Mouse (Mus musculus) hindbrain, embryonic 11.5 days (tissue): ENCODE data around the gene Iqch. TPM values are rescaled to one million over a fixed set of nuclear protein-coding genes. Genes with fewer than 3 reads are reported as not detected.
"Not testable (repeated sequence)": the region's sequence is repeated elsewhere in the genome, so short reads cannot be mapped to it uniquely, and the experiment has no call there.

Experiments used
- ATAC-seq: fragments of 200-750 bp; cut with Nextera tagmentation; 2 replicates; pipeline ENCODE4 v1.8.0; 2017; ENCODE audit warnings: mild to moderate bottlenecking, moderate TSS enrichment, moderate library complexity; ENCODE audit not compliant: low FRiP score
- DNase-seq: peaks from one replicate; pipeline ENCODE4 v3.0.0-alpha.2; 2015; ENCODE audit warnings: low spot score
- H3K27ac ChIP-seq: fragments of 300-500 bp; sonication (generic); 2 replicates; pipeline ENCODE4 v1.5.1; 2014; ENCODE audit warnings: mild to moderate bottlenecking, low read depth, low read length
- H3K27me3 ChIP-seq: fragments of 300-500 bp; sonication (generic); 2 replicates; pipeline ENCODE4 v1.6.1; 2014; ENCODE audit warnings: mild to moderate bottlenecking, low read length, moderate library complexity, mixed read lengths; ENCODE audit not compliant: control insufficient read depth, insufficient read depth
- H3K36me3 ChIP-seq: fragments of 300-500 bp; sonication (generic); 2 replicates; pipeline ENCODE4 v1.6.1; 2014; ENCODE audit warnings: mild to moderate bottlenecking, low read length, moderate library complexity, mixed read lengths; ENCODE audit not compliant: control insufficient read depth, insufficient read depth
- H3K4me1 ChIP-seq: fragments of 300-500 bp; sonication (generic); replicated peaks from 2 replicates; pipeline ENCODE4 v1.6.1; 2014; ENCODE audit warnings: low read length, mixed read lengths; ENCODE audit not compliant: control insufficient read depth, insufficient read depth
- H3K4me2 ChIP-seq: fragments of 300-500 bp; sonication (generic); replicated peaks from 2 replicates; pipeline ENCODE4 v1.6.1; 2014; ENCODE audit warnings: mild to moderate bottlenecking, low read depth, low read length
- H3K4me3 ChIP-seq: fragments of 300-500 bp; sonication (generic); 2 replicates; pipeline ENCODE4 v1.5.1; 2014; ENCODE audit warnings: low read depth, low read length
- H3K9ac ChIP-seq: fragments of 300-500 bp; sonication (generic); 2 replicates; pipeline ENCODE4 v1.6.1; 2014; ENCODE audit warnings: low read depth, low read length
- H3K9me3 ChIP-seq: fragments of 300-500 bp; sonication (generic); 2 replicates; pipeline ENCODE4 v1.6.1; 2016; ENCODE audit warnings: low read length; ENCODE audit not compliant: control insufficient read depth
- WGBS: fragments of 180-500 bp; shearing (Covaris S2); extraction: QIAGEN DNeasy Blood & Tissue Kit; methylation state at CpG from one replicate; pipeline ENCODE4 v1.1.7; 2014; 5-methylcytosine and 5-hydroxymethylcytosine counted together
- polyA plus RNA-seq: library from polyadenylated mRNA; unstranded; fragments of >200 nt; fragmentation: Nextera tagmentation; extraction: Ambion mirVana; gene quantifications from 2 replicates; pipeline ENCODE4 v1.2.1, GENCODE M21; 2014

Iqch gene
- polyA plus RNA-seq, 1 experiment from 2014 or later: 0.32 TPM

DNA sequence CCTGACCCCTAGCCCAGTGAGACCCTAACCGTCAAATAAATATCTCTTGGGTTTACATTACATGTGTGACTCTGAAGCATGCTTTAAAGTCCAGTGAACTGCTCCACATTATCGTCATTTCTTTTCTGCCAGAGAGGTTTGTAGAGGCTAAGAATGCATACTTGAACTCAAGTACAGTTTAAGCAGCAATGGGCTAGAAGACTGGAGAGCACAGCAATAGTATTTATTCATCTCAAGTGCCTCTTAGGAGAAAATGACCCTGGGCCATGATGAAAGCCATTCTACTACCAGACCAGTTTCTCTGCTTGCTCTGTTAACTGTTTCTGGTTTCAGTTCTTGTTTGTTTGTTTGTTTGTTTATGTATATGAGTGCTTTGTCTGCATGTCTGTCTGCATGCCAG is 38.9 kb downstream of the Iqch start:
- H3K4me3 ChIP-seq: no peak overlapping the region
- 89% methylated on average over 2 of the region's 2 CpGs for WGBS
- H3K27ac ChIP-seq: no peak overlapping the region
- DNase-seq (no peak), ATAC-seq (no peak)
- H3K9ac ChIP-seq: no peak overlapping the region
- H3K36me3 ChIP-seq: no peaks in the 10 kb centered on the region
- H3K4me2 ChIP-seq: no peak overlapping the region
- H3K4me1 ChIP-seq: 0 out of 2 replicates have a peak, but pooled peaks cover 2% of the 10 kb centered on the region
- H3K9me3 ChIP-seq: no peaks in the 10 kb centered on the region
- no peaks in the 10 kb centered on the region for H3K27me3 ChIP-seq

DNA sequence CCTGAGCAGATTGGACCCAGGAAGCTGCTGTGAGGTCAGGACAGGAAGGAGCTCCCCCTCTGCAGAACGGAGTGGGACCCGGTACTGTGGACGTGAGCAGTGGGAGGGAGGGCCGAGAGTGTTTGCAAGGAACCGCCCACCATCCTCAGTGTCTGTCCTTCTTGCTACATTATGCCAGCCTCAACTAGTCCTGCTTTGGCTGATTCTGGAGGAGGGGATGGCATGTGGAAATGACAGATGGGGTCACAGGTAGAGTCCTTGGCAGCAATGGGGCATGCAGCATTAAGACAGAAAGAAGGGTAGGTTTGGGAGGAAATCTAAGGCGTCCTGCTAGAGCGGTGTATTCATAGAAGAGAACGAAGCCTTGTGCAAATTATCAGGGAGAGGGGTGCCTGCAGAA is 40.4 kb downstream of the Iqch start:
- H3K9me3 ChIP-seq: no peaks in the 10 kb centered on the region
- H3K4me2 ChIP-seq: no peak overlapping the region
- H3K36me3 ChIP-seq: no peaks in the 10 kb centered on the region
- no peak overlapping the region for H3K27ac ChIP-seq
- H3K4me1 ChIP-seq: no peaks in the 10 kb centered on the region
- no peak overlapping the region for H3K9ac ChIP-seq
- DNase-seq: no peak
- H3K4me3 ChIP-seq: no peak overlapping the region
- no peaks in the 10 kb centered on the region for H3K27me3 ChIP-seq
- 71% methylated on average over 8 of the region's 8 CpGs for WGBS
- no peak for ATAC-seq

DNA sequence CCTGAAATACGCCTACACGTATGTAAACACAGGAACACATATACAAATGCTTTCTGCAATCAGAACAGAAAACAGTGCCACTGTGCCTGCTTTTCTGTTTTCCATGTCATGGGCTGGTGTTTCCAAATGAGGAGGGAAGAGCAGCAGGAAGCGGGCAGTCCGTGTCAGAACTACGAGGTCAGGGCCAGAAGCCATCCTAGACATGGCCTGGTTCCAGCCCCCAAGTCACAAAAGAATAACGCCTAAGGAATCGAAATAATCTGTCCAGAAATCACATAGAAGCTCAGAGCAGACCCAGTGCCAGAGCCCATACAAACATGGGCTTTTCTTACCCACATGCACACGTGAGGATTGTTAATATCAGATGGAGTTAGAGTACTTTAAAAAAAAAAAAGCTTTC is 45.4 kb downstream of the Iqch start:
- no peaks in the 10 kb centered on the region for H3K9me3 ChIP-seq
- WGBS: 85% methylated on average over 8 of the region's 8 CpGs
- no peak overlapping the region for H3K27ac ChIP-seq
- ATAC-seq: no peak
- H3K36me3 ChIP-seq: no peaks in the 10 kb centered on the region
- H3K4me1 ChIP-seq: no peaks in the 10 kb centered on the region
- H3K4me3 ChIP-seq: no peak overlapping the region
- no peak overlapping the region for H3K4me2 ChIP-seq
- no peak overlapping the region for H3K9ac ChIP-seq
- DNase-seq: no peak
- H3K27me3 ChIP-seq: no peaks in the 10 kb centered on the region

DNA sequence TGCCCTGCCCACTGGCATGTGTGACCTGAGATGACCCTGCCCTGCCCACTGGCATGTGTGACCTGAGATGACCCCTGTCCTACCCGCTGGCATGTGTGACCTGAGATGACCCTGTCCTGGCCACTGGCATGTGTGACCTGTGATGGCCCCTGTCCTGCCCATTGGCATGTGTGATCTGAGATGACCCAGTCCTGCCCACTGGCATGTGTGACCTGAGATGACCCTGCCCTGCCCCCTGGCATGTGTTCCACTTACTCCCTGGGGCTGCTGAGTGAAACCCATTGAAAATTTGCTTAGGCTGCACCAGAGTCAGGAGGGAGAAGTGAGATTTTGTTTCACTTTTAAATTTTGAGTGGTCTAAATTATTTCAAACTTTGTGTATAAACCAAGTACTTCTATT is 46.0 kb downstream of the Iqch start:
- no peaks in the 10 kb centered on the region for H3K4me1 ChIP-seq
- no peak overlapping the region for H3K4me2 ChIP-seq
- H3K9me3 ChIP-seq: no peaks in the 10 kb centered on the region
- no peak overlapping the region for H3K4me3 ChIP-seq
- H3K27ac ChIP-seq: no peak overlapping the region
- H3K27me3 ChIP-seq: no peaks in the 10 kb centered on the region
- WGBS: 79% methylated on average over 1 of the region's 1 CpGs
- H3K36me3 ChIP-seq: no peaks in the 10 kb centered on the region
- ATAC-seq: no peak
- no peak overlapping the region for H3K9ac ChIP-seq
- DNase-seq: no peak

DNA sequence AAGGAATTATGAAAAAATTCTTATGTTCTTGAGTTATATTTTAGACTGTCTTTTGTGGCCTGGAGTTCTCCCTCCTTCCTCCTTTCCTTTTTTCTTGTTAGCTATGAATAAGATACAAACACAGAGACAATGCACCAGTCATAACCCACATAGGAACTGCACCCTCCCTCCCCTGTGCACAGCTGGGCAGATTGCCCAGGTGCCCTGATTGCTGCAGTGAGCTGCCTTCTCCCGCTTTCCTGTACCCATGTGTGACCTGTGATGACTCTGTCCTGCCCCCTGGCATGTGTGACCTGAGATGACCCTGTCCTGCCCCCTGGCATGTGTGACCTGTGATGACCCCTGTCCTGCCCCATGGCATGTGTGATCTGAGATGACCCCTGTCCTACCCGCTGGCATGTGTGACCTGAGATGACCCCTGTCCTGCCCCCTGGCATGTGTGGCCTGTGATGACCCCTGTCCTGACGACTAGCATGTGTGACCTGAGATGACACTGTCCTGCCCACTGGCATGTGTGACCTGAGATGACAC is 46.8 kb downstream of the Iqch start:
- Histone ChIP-seq H3K36me3 (no peaks in the 10 kb centered on the region), H3K4me3 (no peak overlapping the region), H3K4me1 (no peaks in the 10 kb centered on the region), H3K4me2 (no peak overlapping the region), H3K9me3 (no peaks in the 10 kb centered on the region), H3K27ac (no peak overlapping the region), H3K9ac (no peak overlapping the region), H3K27me3 (no peaks in the 10 kb centered on the region)
- DNase-seq (no peak), ATAC-seq (no peak)
- 58% methylated on average over 3 of the region's 3 CpGs for WGBS

DNA sequence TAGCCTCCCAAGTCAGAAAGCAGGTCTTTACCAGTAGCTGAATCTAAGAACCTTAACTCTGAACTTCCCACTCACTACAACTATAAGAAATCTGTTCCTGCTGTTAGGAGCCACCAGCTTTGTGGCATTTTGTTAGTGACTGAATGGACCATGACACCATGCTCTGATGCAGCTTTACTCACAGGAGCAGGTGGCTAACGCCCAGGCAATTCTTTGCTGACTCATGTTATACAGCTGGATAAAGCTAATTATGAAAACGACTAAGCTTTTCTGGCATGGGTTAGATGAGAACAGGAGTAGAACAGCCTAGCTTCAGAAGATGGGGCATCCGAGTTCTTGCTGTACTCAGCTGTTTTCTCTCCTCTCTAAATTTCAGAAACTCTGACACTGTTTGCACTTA is 48.7 kb downstream of the Iqch start:
- no peak overlapping the region for H3K4me2 ChIP-seq
- no peaks in the 10 kb centered on the region for H3K36me3 ChIP-seq
- 87% methylated on average over 3 of the region's 3 CpGs for WGBS
- H3K27me3 ChIP-seq: no peaks in the 10 kb centered on the region
- no peaks in the 10 kb centered on the region for H3K9me3 ChIP-seq
- ATAC-seq (no peak), DNase-seq (no peak)
- H3K27ac ChIP-seq: no peak overlapping the region
- no peak overlapping the region for H3K4me3 ChIP-seq
- no peak overlapping the region for H3K9ac ChIP-seq
- H3K4me1 ChIP-seq: no peaks in the 10 kb centered on the region

DNA sequence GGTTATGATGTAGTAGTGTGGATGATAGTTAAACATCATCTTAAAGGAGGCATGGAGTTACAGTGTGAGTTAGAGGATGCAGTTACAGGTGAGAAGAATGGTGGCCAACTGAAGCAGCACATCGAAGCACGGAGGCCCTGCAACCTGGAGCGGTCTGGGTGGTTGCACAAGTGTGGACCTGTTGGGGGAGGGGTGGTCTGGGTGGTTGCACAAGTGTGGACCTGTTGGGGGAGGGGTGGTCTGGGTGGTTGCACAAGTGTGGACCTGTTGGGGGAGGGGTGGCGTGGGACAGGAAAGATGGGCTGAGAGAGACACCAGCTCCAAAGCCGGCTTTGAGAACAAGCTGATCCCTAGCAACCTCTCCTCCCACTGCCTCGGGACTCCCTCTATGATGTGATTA is 51.6 kb downstream of the Iqch start:
- H3K4me3 ChIP-seq, ATAC-seq, H3K27me3 ChIP-seq, H3K9ac ChIP-seq, H3K9me3 ChIP-seq, H3K36me3 ChIP-seq, H3K4me2 ChIP-seq, H3K4me1 ChIP-seq, H3K27ac ChIP-seq, DNase-seq: not testable (repeated sequence)
- 87% methylated on average over 6 of the region's 6 CpGs for WGBS

DNA sequence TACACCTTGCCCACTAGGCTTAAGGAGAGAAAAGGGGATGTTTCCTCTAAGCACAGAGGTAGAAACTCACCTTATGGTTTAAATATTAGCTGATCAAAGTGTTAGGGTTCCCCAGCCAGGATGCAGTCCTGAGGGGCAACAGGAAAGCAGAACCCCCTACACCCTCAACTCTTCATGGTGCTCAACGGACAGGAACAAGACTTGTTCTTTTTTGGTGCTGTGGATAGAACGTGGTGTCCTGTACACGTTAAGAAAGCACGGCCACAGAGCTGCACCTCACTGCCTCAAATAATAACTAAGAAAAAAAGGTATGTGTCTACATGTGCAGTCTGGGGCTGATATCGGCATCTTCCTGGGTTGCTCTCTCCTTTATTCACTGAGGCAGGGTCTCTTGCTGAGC is 53.3 kb downstream of the Iqch start:
- ATAC-seq (no peak), DNase-seq (no peak)
- Histone ChIP-seq H3K4me3 (no peak overlapping the region), H3K9ac (no peak overlapping the region), H3K27me3 (no peaks in the 10 kb centered on the region), H3K27ac (no peak overlapping the region), H3K9me3 (no peaks in the 10 kb centered on the region), H3K4me1 (no peaks in the 10 kb centered on the region), H3K4me2 (no peak overlapping the region), H3K36me3 (no peaks in the 10 kb centered on the region)
- 90% methylated on average over 5 of the region's 5 CpGs for WGBS

DNA sequence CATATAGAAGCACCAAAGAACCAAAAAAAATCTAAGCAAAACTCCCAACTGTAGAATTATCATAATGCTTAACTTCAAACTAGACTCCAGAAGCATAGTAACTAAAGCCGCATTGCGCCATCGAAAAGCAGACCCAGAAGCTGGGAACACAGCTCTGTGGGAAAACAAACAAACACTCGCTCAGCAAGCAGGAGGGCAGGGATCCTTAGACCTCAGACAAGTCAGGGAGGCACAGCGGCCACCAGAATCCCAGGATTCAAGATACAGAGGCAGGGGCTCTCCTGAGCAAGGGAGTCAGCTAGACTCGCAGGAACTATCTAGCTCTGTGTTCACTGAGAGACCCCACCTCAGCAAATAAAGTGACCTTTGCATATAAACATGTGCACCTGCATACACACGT is 60.4 kb downstream of the Iqch start:
- Histone ChIP-seq H3K27ac (no peak overlapping the region), H3K9me3 (no peaks in the 10 kb centered on the region), H3K36me3 (no peaks in the 10 kb centered on the region), H3K27me3 (no peaks in the 10 kb centered on the region), H3K4me1 (no peaks in the 10 kb centered on the region), H3K9ac (no peak overlapping the region), H3K4me3 (no peak overlapping the region), H3K4me2 (no peak overlapping the region)
- no peak for ATAC-seq
- 55% methylated on average over 7 of the region's 7 CpGs for WGBS
- no peak for DNase-seq
